Mouse (Mus musculus): ENCODE measurements at regions not wholly inside any gene's neighbourhood (a gene's known extent, or its start where the extent isn't known, plus 50 kb on each side); places are given as distances from the start of the nearest gene placed in this dataset.

GRCm38 (mm10) chr5:106229154-106229553, 228.8 kb downstream of the Barhl2 start:
- TF ChIP-seq CTCF (IDR thresholded peaks at IDR 0.05; ENCODE audit: borderline replicate concordance, insufficient read depth, low read length) (no peak), POLR2A (IDR thresholded peaks at IDR 0.05; ENCODE audit: low read depth, low read length) (no peak)

All from embryonic fibroblast, embryonic 13.5 days (primary cell).